Mouse (Mus musculus) frontal cortex, adult 2 months (tissue): ENCODE data around the gene Tnfsf14. TPM values are rescaled to one million over a fixed set of nuclear protein-coding genes. Genes with fewer than 3 reads are reported as not detected.
A peak's percentile ranks its signal among the peaks of the same experiment; 100 is the strongest.

ENCODE experiments used
- DNase-seq, 2 experiments: peaks; one replicate each; pipeline ENCODE4 v3.0.0; 2022; ENCODE audit warnings: low spot score in 1 of 2; ENCODE audit errors: extremely low spot score in 1 of 2
- polyA plus RNA-seq: library from polyadenylated mRNA; depleted of rRNA; stranded (reverse); fragments of >200 nt; gene quantifications from 2 replicates; pipeline ENCODE4 v1.2.3, GENCODE M21; 2012

The Tnfsf14 gene
- polyA plus RNA-seq, 1 experiment: not detected

- DNase-seq: no peak
These were observed 14.0 kb upstream of the Tnfsf14 start for GRCm38 (mm10) chr17:57207938-57208337.

DNA sequence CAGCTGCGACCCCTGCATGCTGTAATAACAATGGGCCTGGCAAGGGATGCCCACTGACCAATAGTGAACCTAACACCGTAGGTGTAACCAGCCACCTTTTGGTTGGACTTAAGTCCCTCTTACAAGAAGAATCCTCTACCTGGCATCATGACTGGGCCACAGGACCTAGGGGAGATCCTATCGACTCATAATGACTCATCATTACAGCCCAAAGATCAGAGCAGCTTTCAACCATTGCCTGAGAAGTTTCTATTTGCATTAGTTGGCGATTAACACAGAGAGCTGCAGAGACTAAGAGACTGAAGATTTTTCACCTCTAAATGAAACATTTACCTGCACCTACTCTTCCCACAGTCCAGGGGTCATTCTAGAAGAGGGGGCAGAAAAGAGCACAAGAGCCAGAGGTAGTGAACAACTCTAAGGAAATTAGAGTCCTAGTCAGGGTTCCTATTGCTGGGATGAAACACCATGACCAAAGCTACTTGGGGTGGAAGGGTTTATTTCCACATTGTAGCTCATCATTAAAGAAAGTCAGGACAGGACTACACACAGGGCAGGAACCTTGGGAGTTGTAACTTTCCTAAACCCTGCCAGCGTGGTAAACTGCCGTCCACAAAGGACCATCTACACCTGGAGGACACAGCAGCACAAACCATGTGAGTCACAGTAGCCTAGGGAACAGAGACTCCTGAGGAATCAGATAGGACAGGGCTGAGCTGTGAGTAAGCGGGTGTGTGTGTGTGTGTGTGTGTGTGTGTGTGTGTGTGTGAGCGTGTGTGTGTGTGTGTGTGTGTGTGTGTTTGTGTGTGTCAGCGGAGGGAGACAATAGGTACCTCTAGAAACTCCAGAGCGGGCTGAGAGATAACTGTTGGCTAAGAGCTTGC, 8.1 kb upstream of the Tnfsf14 start:
- DNase-seq: no peak

DNA sequence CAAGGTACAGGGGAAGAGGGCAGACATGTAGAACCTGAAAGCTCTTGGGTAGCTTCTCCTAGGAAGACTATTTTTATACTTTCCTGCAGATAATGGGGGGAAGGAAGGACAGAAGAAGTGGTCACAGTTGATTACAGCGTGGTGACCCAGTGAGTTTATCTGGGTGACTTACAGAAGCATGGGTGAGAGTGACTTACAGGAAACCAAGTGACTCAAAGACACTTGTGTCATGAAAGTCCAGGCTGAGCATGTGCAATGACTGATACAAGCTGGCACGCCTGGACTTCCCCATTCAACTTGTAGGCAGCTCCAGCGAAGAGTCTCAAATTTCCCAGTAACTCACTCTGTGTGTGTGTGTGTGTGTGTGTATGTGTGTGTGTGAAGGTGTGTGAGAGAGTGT, 4.3 kb upstream of the Tnfsf14 start:
- no peak for DNase-seq

GRCm38 (mm10) chr17:57195326-57196010, 1.5 kb upstream of the Tnfsf14 start:
- DNase-seq: no peak

DNA sequence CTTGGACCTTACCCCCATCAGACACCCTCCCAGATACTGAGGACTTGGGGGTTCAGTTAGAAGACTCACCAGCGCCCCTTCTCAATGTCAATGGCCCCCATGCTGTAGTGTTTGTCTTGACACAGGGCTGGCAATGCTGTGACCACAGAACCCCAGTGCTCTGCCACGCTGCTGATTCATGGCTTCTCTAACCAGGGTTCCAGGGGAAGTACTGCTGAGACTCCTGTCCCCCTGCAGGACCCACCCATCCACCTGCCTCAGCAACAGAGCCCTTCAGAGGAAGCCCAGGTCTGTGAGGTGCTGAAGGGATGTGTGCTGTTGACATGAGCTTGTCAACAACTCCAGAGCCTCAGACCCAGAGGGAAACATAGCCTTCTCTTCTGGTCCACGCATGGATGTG, 794 bp upstream of the Tnfsf14 start:
- no peak for DNase-seq

DNA sequence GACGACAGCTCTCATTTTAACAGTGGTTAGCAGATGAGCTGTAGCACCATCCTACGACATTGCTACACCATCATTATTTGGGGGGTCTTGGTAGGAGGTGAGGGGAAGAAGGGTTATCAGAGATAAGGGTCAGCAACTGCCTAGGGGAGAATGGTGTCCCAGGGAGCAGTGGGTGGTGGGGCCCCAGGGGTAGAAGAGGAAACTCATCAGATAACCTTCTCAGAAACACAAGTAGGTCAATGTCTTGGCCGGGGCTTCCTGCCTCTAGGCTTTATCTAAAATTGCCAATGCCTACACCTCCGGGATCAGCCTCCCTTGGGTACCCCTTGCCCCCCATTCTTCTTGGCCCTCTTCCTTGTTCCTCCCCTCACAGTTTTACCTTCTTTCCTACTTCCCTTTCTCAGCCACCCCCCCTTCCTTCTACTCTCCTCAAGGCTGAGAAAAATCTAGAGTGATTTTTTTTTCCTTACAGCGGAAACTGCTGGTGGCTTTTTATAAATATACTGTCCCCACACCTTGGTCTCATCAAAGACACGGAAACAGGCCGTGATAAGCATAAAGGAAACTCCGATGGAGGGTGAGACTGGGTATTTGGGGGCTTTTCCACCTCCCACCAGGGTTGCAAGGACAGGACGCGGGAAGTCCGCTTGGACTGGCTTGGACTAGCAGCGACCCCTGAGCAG, 5.3 kb downstream of the Tnfsf14 start:
- DNase-seq: no peak

GRCm38 (mm10) chr17:57185641-57186040, 8.3 kb downstream of the Tnfsf14 start:
- DNase-seq: no peak

DNA sequence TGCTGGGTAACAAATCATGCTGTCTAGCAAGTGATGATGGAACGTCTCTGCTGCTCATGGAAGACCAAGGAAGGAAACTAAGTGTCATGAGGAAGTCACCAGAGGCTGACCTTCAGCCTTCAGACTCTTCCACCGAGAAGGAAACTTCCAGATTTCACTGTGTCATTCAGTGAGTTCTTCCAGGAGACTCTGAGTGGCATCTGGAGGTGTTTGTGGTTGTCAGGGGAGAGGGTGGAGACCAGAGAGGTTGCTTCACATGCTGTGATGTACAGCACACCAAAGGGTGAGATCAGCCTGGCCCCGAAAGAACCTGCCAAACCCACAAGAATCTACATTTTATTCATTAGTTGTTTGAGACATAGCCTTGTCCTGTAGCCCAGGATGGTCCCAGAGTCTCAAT, 11.1 kb downstream of the Tnfsf14 start:
- DNase-seq: no peak

- no peak for DNase-seq
These were observed 13.6 kb downstream of the Tnfsf14 start for GRCm38 (mm10) chr17:57180363-57180762.

GRCm38 (mm10) chr17:57173351-57173750, 20.6 kb downstream of the Tnfsf14 start:
- DNase-seq: no peak

GRCm38 (mm10) chr17:57172378-57172777, 21.6 kb downstream of the Tnfsf14 start:
- no peak for DNase-seq

DNA sequence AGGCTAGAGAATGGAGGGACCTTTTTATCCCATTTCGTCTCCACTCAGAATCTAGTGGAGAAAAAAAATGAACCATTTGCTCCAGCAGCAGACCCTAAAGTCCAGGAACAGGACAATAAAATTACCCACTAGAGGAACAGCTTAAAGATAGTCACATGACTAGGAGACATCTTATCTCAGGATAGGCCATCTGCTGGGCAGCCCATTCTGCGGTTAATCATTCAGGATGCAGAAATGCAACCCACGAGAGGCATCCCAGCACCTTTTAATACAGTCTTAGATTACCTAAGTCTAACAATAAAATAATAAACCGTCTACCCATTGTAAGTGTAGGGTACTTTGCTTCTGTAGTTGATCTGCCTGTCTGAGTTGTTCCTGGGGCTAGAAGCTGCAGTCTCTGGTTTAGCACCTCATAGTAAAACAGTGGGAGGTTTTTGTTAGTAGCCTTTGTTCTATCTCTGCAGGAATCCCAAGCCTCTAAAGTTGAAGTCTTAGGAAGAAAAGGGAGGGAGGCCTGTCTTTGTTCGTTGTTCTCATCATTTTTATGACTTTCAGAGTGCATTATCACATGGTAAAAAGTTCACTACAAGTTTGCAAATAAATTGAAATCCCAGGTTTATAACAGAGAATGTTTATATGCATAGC, 23.2 kb downstream of the Tnfsf14 start:
- no peak for DNase-seq

DNA sequence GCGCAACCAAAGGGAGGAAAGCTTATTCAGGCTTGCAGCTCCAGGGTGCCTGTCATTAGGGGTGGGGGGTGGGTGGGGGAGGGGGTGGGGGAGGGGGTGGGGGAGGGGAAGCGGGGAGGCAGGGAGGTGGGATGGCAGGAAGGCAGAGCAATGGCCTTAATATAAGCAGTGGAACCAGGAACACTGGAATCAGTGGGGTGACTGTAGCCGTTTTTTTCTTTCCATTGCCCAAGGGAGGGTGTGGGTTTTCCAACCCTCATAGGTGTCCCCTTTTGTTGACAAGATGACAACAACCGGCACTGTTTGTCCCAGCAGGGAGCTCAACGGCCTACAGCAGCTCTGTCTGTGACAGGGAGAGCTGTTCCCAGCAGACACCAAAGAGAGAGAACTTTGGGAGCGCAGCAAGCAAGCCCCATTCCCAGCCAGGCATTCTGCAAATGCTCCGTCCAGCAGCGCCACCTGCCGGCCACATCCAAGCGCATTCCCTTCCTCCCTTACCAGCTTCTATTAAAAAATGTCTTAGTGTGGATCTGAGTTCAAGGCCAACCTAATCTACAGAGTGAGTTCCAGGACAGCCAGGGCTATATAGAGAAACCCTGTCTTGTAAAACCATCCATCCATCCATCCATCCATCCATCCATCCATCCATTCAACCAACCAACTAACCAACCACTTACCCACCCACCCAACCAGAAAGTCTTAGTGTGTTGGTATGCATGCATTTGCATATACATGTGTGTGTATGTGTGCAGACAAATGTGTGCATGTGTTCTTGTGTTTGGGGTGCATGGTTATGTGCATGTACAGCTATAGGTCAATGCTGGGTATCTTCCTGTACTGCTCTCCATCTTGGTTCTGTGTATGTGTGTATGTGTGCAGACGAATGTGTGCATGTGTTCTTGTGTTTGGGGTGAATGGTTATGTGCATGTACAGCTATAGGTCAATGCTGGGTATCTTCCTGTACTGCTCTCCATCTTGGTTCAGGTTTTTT, 26.9 kb downstream of the Tnfsf14 start:
- DNase-seq: peak; percentile 61 to 95

GRCm38 (mm10) chr17:57153787-57154186, 40.2 kb downstream of the Tnfsf14 start:
- DNase-seq: no peak

DNA sequence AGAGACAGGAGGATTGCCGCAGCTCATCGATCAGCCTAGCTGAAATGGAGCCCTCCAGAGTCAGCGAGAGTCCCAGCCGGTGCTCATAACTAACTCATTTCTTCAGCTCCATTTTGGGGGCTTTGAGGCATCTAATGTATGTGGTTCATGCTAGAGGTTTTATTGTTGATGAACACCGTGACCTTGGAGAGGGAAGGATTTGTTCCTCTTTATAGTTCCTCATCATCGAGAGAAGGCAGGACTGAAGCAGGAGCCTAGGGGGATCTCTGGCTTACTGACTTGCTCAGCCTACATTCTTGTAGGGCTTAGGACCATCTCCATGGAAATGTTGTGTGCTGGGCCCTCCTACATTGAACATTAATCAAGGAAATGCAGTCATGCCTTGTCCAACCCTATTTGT, 41.0 kb downstream of the Tnfsf14 start:
- DNase-seq: no peak

DNA sequence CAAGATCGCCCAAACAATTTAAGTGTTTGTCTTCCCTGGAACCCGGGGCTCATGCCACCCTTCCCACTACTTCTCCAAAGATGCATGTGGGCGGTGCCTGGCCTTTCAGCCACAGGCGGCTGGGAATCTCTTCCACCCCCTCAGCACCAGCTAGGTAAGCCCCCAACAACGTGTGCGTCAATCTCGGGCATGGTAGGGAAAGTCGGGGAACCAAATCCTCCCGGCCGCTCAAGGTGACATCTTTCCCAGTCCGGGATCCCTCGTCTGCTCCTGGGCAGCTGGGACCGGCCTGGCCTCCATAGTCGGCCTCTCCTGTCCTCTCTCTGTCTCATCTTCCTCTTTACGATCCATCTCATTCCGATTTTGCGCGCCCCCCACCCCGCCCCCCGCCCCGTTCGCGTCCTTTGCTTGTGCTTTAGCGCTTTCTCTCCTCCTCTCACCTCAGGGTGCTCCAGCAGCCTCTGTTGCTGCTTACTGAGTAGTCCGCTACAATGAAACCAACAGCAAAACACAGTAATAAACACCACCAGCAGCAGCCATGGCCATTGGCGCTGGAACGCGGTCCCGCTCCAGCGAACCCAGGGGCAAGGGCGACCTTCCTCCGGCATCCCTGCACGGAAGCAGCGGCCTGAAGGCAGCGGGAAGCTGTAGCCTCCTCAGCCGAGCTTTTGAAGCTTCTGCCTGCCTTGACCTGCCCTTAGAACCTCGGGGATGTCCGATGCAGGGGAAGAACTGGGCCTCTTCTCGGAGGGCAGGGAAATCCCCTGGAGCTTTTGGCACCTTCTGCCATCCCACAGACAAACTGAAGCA, 44.8 kb downstream of the Tnfsf14 start, which contains the start of gene Cd70:
Gene Cd70 (minus strand): TSS at position 784 of the 810 bp plus-strand sequence.
- peak in 1 of 2 experiments; percentile 2 for DNase-seq

- no peak for DNase-seq
These were observed 45.6 kb downstream of the Tnfsf14 start for GRCm38 (mm10) chr17:57148343-57148742.

- DNase-seq: no peak
These were observed 48.9 kb downstream of the Tnfsf14 start for GRCm38 (mm10) chr17:57145115-57145514.

DNA sequence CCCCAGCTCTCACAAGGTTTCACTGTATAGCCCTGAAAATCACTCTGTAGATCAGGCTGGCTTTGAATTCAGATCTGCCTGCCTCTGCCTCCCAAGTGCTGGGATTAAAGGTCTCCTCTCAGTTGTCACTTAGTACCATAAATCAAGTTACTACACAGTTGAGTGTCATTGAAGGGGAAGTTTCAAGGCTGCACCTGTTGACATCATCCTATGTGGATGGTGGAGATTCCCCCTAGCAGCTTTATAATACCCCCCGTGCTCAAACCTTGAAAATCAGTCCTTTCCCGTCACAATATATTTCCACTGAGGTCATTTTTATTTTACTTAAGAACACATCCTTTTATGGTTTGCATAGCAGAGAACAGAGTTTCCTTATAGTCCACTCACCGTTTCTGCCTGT, 50.3 kb downstream of the Tnfsf14 start:
- no peak for DNase-seq
